Mouse (Mus musculus) midbrain, postnatal 0 days (tissue): ENCODE measurements around the gene Dctn2. TPM values are rescaled to one million over a fixed set of nuclear protein-coding genes. Genes with fewer than 3 reads are reported as not detected.
"Not testable (repeated sequence)": the region's sequence is repeated elsewhere in the genome, so short reads cannot be mapped to it uniquely, and the experiment has no call there.

Experiments
- ATAC-seq: fragments of 200-750 bp; cut with Nextera tagmentation; 2 replicates; pipeline ENCODE4 v1.8.0; 2017; ENCODE audit warnings: moderate number of reproducible peaks, mild to moderate bottlenecking, moderate TSS enrichment, moderate library complexity; ENCODE audit not compliant: low FRiP score
- DNase-seq: peaks from one replicate; pipeline ENCODE4 v3.0.0-alpha.2; 2015; ENCODE audit warnings: low spot score
- H3K27ac ChIP-seq: fragments of 300-500 bp; sonication (generic); 2 replicates; pipeline ENCODE4 v1.5.1; 2014; ENCODE audit warnings: low read depth, mild to moderate bottlenecking, low read length, mixed read lengths
- H3K27me3 ChIP-seq: fragments of 300-500 bp; sonication (generic); 2 replicates; pipeline ENCODE4 v1.6.1; 2014; ENCODE audit warnings: low read length, control low read depth, mixed read lengths; ENCODE audit not compliant: insufficient read depth
- H3K36me3 ChIP-seq: fragments of 300-500 bp; sonication (generic); 2 replicates; pipeline ENCODE4 v1.6.1; 2014; ENCODE audit warnings: low read length, control low read depth, mixed read lengths; ENCODE audit not compliant: insufficient read depth
- H3K4me1 ChIP-seq: fragments of 300-500 bp; sonication (generic); 2 replicates; pipeline ENCODE4 v1.6.1; 2014; ENCODE audit warnings: mild to moderate bottlenecking, control low read depth, antibody characterized with exemption, low read length, mixed read lengths; ENCODE audit not compliant: insufficient read depth
- H3K4me2 ChIP-seq: fragments of 300-500 bp; sonication (generic); 2 replicates; pipeline ENCODE4 v1.6.1; 2014; ENCODE audit warnings: low read depth, mild to moderate bottlenecking, low read length, mixed read lengths; ENCODE audit not compliant: poor library complexity, severe bottlenecking
- H3K4me3 ChIP-seq: fragments of 300-500 bp; sonication (generic); 2 replicates; pipeline ENCODE4 v1.5.1; 2014; ENCODE audit warnings: low read depth, mild to moderate bottlenecking, low read length, moderate library complexity
- H3K9ac ChIP-seq: fragments of 300-500 bp; sonication (generic); replicated peaks from 2 replicates; pipeline ENCODE4 v1.6.1; 2014; ENCODE audit warnings: mild to moderate bottlenecking, low read length, moderate library complexity, mixed read lengths; ENCODE audit not compliant: poor library complexity, severe bottlenecking
- H3K9me3 ChIP-seq: fragments of 300-500 bp; sonication (generic); 2 replicates; pipeline ENCODE4 v1.6.1; 2016; ENCODE audit warnings: low read length, control low read depth
- CTCF ChIP-seq: IDR thresholded peaks from 2 replicates; pipeline ENCODE4 v1.5.1; 2016; ENCODE audit warnings: antibody characterized with exemption, mild to moderate bottlenecking
- WGBS: fragments of 180-500 bp; shearing (Covaris S2); extraction: QIAGEN DNeasy Blood & Tissue Kit; methylation state at CpG from one replicate; pipeline ENCODE4 v1.1.7; 2014; 5-methylcytosine and 5-hydroxymethylcytosine counted together
- polyA plus RNA-seq: library from polyadenylated mRNA; unstranded; fragments of >200 nt; fragmentation: Nextera tagmentation; extraction: Ambion mirVana; gene quantifications from 2 replicates; pipeline ENCODE4 v1.2.1, GENCODE M21; 2015
- total RNA-seq: library from RNA; depleted of rRNA; stranded (reverse); fragments of >200 nt; gene quantifications from 2 replicates; pipeline ENCODE4 v1.2.3, GENCODE M21; 2014

The Dctn2 gene
- total and polyA plus RNA-seq, 2 experiments from 2014 or later, result 274 to 318 TPM

- ATAC-seq, result peak; percentile 96
- Histone ChIP-seq H3K4me1 (no peaks in the 10 kb centered on the region), H3K27ac (peak within 1 kb of the TSS; percentile 62), H3K4me3 (peak within 1 kb of the TSS; percentile 59), H3K9ac (peak within 1 kb of the TSS; percentile 58), H3K9me3 (no peaks in the 10 kb centered on the region), H3K36me3 (peaks cover 19% of the 10 kb centered on the region), H3K4me2 (peak within 1 kb of the TSS; percentile 57), H3K27me3 (no peaks in the 10 kb centered on the region)
- TF ChIP-seq CTCF, result no peak
- peak; percentile 98 for DNase-seq
- under 1% methylated on average over 62 of the region's 65 CpGs for WGBS
These were observed 45.5 kb downstream of the Dctn2 start, which contains the start of gene Mars for GRCm38 (mm10) chr10:127311476-127312355. TSS of gene Mars (minus strand) at chr10:127311786.

GRCm38 (mm10) chr10:127312356-127312676 lies 46.1 kb downstream of the Dctn2 start:
- ATAC-seq, result peak; percentile 55; the same call in 1 of the 2 replicates
- H3K27me3 ChIP-seq, result no peaks in the 10 kb centered on the region
- under 1% methylated on average over 4 of the region's 4 CpGs for WGBS

DNA sequence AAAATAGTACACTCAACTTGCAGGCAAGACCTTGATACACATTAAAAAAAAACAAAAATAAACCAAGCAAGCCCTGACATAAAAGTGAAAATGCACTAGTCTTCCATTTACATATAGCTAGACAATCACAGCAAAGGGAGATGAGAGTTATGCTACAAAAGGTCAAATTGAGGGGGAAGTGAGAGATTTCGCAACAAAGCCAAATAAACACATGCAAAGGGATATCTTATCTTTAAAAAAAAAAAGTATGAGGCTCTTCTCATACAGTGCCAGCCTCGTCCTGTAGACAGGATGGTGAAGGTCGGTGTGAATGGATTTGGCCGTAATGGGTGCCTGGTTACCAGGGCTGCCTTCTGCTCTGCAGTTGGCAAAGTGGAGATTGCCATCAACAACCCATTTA lies 46.7 kb downstream of the Dctn2 start:
- WGBS, result 80% methylated on average over 4 of the region's 4 CpGs
- no peak for TF ChIP-seq CTCF
- peaks cover 10% of the 10 kb centered on the region for H3K36me3 ChIP-seq
- no peak overlapping the region for H3K4me3 ChIP-seq
- H3K9me3 ChIP-seq, result no peaks in the 10 kb centered on the region
- H3K4me1 ChIP-seq, result no peaks in the 10 kb centered on the region
- DNase-seq (no peak), ATAC-seq (no peak)
- no peak overlapping the region for H3K27ac ChIP-seq
- H3K9ac ChIP-seq, result no peak overlapping the region
- no peak overlapping the region for H3K4me2 ChIP-seq
- H3K27me3 ChIP-seq, result no peaks in the 10 kb centered on the region

More at GRCm38 (mm10) chr10:127312356-127312676, 46.1 kb downstream of the Dctn2 start:
- H3K27ac ChIP-seq, result peak overlapping the region; percentile 6
- H3K36me3 ChIP-seq, result peaks cover 15% of the 10 kb centered on the region
- peak; percentile 85 for DNase-seq
- H3K4me3 ChIP-seq, result peak overlapping the region; percentile 59
- TF ChIP-seq CTCF, result peak; percentile 90
- no peak overlapping the region for H3K9ac ChIP-seq
- no peaks in the 10 kb centered on the region for H3K4me1 ChIP-seq
- H3K4me2 ChIP-seq, result peak overlapping the region; percentile 57
- no peaks in the 10 kb centered on the region for H3K9me3 ChIP-seq

GRCm38 (mm10) chr10:127313516-127313915 lies 47.3 kb downstream of the Dctn2 start:
- not testable (repeated sequence) for ATAC-seq, H3K4me2 ChIP-seq, H3K4me1 ChIP-seq, H3K27ac ChIP-seq, H3K4me3 ChIP-seq, H3K27me3 ChIP-seq, H3K9ac ChIP-seq, H3K9me3 ChIP-seq, DNase-seq, H3K36me3 ChIP-seq
- 90% methylated on average over 5 of the region's 5 CpGs for WGBS

DNA sequence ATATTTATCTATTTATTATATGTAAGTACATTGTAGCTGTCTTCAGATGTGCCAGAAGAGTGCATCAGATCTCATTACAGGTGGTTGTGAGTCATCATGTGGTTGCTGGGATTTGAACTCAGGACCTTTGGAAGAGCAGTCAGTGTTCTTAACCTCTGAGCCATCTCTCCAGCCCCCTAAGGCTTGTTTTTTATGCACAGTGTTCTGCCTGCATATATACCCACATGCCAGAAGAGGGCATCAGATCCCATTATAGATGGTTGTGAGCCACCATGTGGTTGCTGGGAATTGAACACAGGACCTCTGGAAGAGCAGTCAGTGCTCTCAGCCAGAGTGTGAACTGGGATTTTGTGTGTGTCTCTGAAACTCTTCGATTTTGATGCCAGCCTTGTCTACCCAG lies 48.8 kb downstream of the Dctn2 start:
- not testable (repeated sequence) for DNase-seq, H3K27ac ChIP-seq, H3K4me3 ChIP-seq, ATAC-seq, H3K27me3 ChIP-seq, H3K36me3 ChIP-seq, H3K4me1 ChIP-seq, H3K9me3 ChIP-seq, H3K9ac ChIP-seq, H3K4me2 ChIP-seq
- WGBS, result 87% methylated on average over 1 of the region's 1 CpGs

GRCm38 (mm10) chr10:127317277-127317676 lies 51.1 kb downstream of the Dctn2 start:
- Histone ChIP-seq H3K4me2 (no peak overlapping the region), H3K4me1 (no peaks in the 10 kb centered on the region), H3K27me3 (no peaks in the 10 kb centered on the region), H3K9ac (no peak overlapping the region), H3K27ac (no peak overlapping the region), H3K9me3 (no peaks in the 10 kb centered on the region), H3K36me3 (no peaks in the 10 kb centered on the region), H3K4me3 (no peak overlapping the region)
- no peak for DNase-seq
- TF ChIP-seq CTCF, result no peak
- no peak for ATAC-seq
- 70% methylated on average over 2 of the region's 2 CpGs for WGBS
